Comparison of ENCODE assay signal across 10 mouse cellular contexts in genomic region chr5:73222397-73222796, GRCm38 (mm10). TPM values are rescaled to one million over a fixed set of nuclear protein-coding genes. Genes with fewer than 3 reads are reported as not detected.
DNase-seq lines count a peak whose midpoint lies in the region; ATAC-seq and TF ChIP-seq lines count a peak whose summit lies in the region.
"Had no signal": no experiment of that assay in that cellular context is flagged by ENCODE, and none has a peak within 500 bp of the region (broad histone marks: within the 10 kb centered on the region; RNA-seq: fewer than 3 reads in every experiment).

No protein-coding gene starts in this region.

- peak; percentile 27; the same call in 1 of the 2 replicates for TF ChIP-seq CTCF in lung, adult 2 months (IDR thresholded peaks at IDR 0.05; ENCODE audit: insufficient read depth, low read length)

- H3K4me2 ChIP-seq in heart, embryonic 14.5 days (ENCODE audit: low read length), result no peak overlapping the region
- H3K4me2 ChIP-seq: hindbrain, embryonic 15.5 days; limb, embryonic 12.5 days had no signal

- H3K36me3 ChIP-seq in heart, embryonic 14.5 days (ENCODE audit: control insufficient read depth, insufficient read depth, low read length), result peaks cover 21% of the 10 kb centered on the region
- H3K36me3 ChIP-seq in heart, embryonic 10.5 days, result peaks cover 22% of the 10 kb centered on the region

- no peak overlapping the region for H3K9ac ChIP-seq in heart, embryonic 14.5 days (ENCODE audit: low read length)
- H3K9ac ChIP-seq: hindbrain, embryonic 15.5 days; limb, embryonic 12.5 days had no signal

- H3K4me3 ChIP-seq in heart, embryonic 14.5 days (ENCODE audit: control insufficient read depth in 1 of 2, insufficient read depth in 1 of 2, low read depth in 1 of 2, low read length in 2 of 2), result no peak overlapping the region
- H3K4me3 ChIP-seq in heart, embryonic 10.5 days, result no peak overlapping the region
- H3K4me3 ChIP-seq in lung, adult 2 months (replicated peaks; ENCODE audit: extremely low read depth, low read depth, low read length), result no peak overlapping the region
- H3K4me3 ChIP-seq: hindbrain, embryonic 15.5 days; limb, embryonic 12.5 days had no signal

- no peaks in the 10 kb centered on the region for H3K9me3 ChIP-seq in heart, embryonic 14.5 days (ENCODE audit: control insufficient read depth, low read length)
- no peaks in the 10 kb centered on the region for H3K9me3 ChIP-seq in heart, embryonic 10.5 days
- H3K9me3 ChIP-seq: hindbrain, embryonic 15.5 days; limb, embryonic 12.5 days had no signal

- DNase-seq in heart, embryonic 10.5 days (ENCODE audit: low spot score), result no peak
- DNase-seq in lung, adult 2 months, result no peak
- DNase-seq in lung, adult 18-20 months, result no peak
- peak; percentile 29 for DNase-seq in Muller cell, postnatal 12 days (ENCODE audit: inconsistent ontology term)
- peak; percentile 58 for DNase-seq in lung, postnatal 10 days
- no peak for DNase-seq in frontal cortex, postnatal 14 days (ENCODE audit: low spot score in 2 of 2)
- DNase-seq in layer of hippocampus, postnatal 25 days (ENCODE audit: extremely low spot score in 1 of 2, low spot score in 1 of 2), result no peak

- H3K4me1 ChIP-seq in heart, embryonic 14.5 days (ENCODE audit: control insufficient read depth in 2 of 2, insufficient read depth in 2 of 2, low read length in 2 of 2), result peaks cover 3 to 10% of the 10 kb centered on the region in 2 experiments
- H3K4me1 ChIP-seq in heart, embryonic 10.5 days, result peaks cover 14% of the 10 kb centered on the region
- peaks cover 5% of the 10 kb centered on the region; the same call in 1 of the 2 replicates for H3K4me1 ChIP-seq in lung, adult 2 months (ENCODE audit: control insufficient read depth, insufficient read depth, low read length)
- H3K4me1 ChIP-seq: hindbrain, embryonic 15.5 days; limb, embryonic 12.5 days had no signal

- H3K27ac ChIP-seq in heart, embryonic 14.5 days (replicated peaks in 1 of 2; ENCODE audit: control insufficient read depth in 1 of 2, insufficient read depth in 1 of 2, low read depth in 2 of 2, low read length in 2 of 2), result no peak overlapping the region
- no peak overlapping the region for H3K27ac ChIP-seq in heart, embryonic 10.5 days
- H3K27ac ChIP-seq: hindbrain, embryonic 15.5 days; limb, embryonic 12.5 days had no signal

- no peak for TF ChIP-seq POLR2A in lung, adult 2 months (IDR thresholded peaks at IDR 0.05; ENCODE audit: borderline replicate concordance, extremely low read depth, low read depth, low read length)

- ATAC-seq in heart, embryonic 14.5 days (ENCODE audit: insufficient number of reproducible peaks, insufficient read depth, low FRiP score, low read depth), result peak; percentile 56; the same call in 1 of the 2 replicates

- H3K27me3 ChIP-seq in heart, embryonic 14.5 days (ENCODE audit: control insufficient read depth, insufficient read depth, low read length), result no peaks in the 10 kb centered on the region
- no peaks in the 10 kb centered on the region for H3K27me3 ChIP-seq in heart, embryonic 10.5 days (ENCODE audit: insufficient read depth, poor library complexity, severe bottlenecking)
- H3K27me3 ChIP-seq: hindbrain, embryonic 15.5 days; limb, embryonic 12.5 days had no signal

- 37% methylated on average over 6 of the region's 6 CpGs for WGBS in heart, embryonic 14.5 days
- 38% methylated on average over 6 of the region's 6 CpGs for WGBS in heart, embryonic 10.5 days
- 50% methylated on average over 6 of the region's 6 CpGs for WGBS in lung, adult 2 months

RNA-seq across cellular contexts. Expression of gene Fryl, which starts 34.0 kb away (rescaled TPM):
- 30.5 and 35.0 TPM in 2 replicates for polyA plus RNA-seq in heart, embryonic 14.5 days (2014; fragmentation: Nextera tagmentation; extraction: Ambion mirVana)
- polyA plus RNA-seq in heart, embryonic 10.5 days (2016; fragmentation: Nextera tagmentation; extraction: Ambion mirVana), result 27.7 and 32.6 TPM in 2 replicates
- 59.5 and 72.1 TPM in 2 replicates for polyA plus RNA-seq in lung, adult 2 months (2012; rRNA removed)
- total RNA-seq in layer of hippocampus, postnatal 25 days (2021), result 10 to 100 TPM; 60.0 to 65.0 TPM

Comparison
In these comparisons a context has a peak if more than half of its experiments do, and no peak if none do; other contexts are left out.
1. DNase-seq: peak in Muller cell, postnatal 12 days (single experiment) and lung, postnatal 10 days (single experiment); none in heart, embryonic 10.5 days (single experiment), lung, adult 2 months (single experiment), lung, adult 18-20 months (0 of 2), frontal cortex, postnatal 14 days (0 of 2) and layer of hippocampus, postnatal 25 days (0 of 2).